Mouse (Mus musculus) olfactory bulb, adult 2 months (tissue): ENCODE measurements around the gene Cnot6.
A peak's percentile ranks its signal among the peaks of the same experiment; 100 is the strongest.

Experiments
- CTCF ChIP-seq: fragments of 200-500 bp; IDR thresholded peaks from 2 replicates; pipeline ENCODE4 v1.5.1; 2012; ENCODE audit warnings: low read depth, mild to moderate bottlenecking, low read length, moderate library complexity; ENCODE audit not compliant: insufficient read depth
- POLR2A ChIP-seq: fragments of 200-500 bp; IDR thresholded peaks from 2 replicates; pipeline ENCODE4 v1.6.1; 2012; ENCODE audit warnings: mild to moderate bottlenecking, low read depth, low read length, moderate library complexity; ENCODE audit not compliant: insufficient read depth

- TF ChIP-seq CTCF: no peak
- 0 out of 2 replicates have a peak, but pooled peaks have one; percentile 11 for TF ChIP-seq POLR2A
These were observed 61.3 kb downstream of the Cnot6 start for GRCm38 (mm10) chr11:49650994-49651761.
